Mouse (Mus musculus): ENCODE data around the gene Sit1.
"Not testable (repeated sequence)": the region's sequence is repeated elsewhere in the genome, so short reads cannot be mapped to it uniquely, and the experiment has no call there.

Gene Sit1

DNA sequence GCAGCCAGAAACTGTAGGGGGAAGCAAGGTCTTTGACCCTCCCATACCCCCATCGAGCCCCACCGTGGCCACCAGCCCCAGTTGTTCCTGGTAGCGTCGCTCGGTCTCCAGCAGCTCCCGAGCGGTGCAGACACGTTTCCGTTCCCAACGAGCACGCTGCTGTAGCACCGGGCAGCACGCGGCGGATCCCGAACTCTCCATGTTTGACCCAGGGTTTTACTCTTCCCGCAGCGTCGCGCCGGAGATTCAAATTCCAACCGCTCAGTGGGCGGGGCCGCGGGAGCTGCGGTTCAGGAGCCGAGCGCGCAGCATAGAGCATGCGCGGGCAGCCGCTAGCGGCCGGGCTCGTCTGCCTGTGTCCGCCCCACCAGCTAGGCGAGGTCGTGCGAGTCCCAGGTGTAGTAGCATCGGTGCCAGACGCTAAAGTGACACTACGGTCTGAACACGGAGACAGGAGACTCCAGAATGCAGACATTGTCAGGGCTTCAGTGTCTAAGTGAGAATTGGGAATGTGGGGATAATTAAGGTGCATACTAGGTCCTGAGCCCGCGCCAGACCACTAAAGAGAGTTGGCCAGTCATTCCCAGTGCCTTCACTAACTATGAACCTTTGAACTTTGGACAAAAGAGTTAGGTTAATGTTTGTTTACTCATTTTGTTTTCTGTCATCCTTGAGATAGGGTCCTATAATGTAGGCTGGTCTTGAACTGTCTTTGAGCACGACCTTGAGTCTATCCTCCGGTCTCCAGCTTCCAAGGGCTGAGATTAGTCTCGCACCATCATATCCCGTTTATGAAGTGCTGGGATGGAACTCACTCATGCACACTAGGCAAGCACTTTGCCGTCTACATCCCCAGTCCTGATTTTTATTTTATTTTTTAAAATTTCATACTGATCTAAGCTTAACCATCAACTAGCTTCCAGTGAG is 16.1 kb upstream of the Sit1 start, which contains the start of gene Arhgef39:
Arhgef39 (minus strand) TSS at position 289 of the 927 bp plus-strand sequence.
- DNase-seq (ENCODE audit: low spot score): peak; percentile 72

DNA sequence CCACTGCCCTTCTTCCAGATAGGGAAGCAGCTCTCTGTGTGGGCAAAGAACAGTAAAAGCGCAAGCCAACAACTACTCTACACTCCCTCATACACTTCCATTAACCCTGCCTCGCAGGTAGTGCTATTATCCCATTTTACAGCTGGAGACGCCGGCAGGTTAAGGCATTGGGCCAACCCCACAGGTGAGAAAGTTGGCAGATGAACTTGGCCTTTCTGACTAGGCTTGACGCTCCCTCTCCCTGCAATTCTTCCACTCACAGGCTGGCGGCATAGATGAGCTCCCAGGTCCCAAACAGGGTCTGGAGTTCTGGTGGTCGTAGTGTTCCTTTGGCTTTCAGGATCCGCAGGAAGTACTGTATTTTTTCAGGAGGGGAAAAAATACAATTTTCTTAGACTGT is 15.4 kb upstream of the Sit1 start:
- no peak for DNase-seq (ENCODE audit: low spot score)

DNA sequence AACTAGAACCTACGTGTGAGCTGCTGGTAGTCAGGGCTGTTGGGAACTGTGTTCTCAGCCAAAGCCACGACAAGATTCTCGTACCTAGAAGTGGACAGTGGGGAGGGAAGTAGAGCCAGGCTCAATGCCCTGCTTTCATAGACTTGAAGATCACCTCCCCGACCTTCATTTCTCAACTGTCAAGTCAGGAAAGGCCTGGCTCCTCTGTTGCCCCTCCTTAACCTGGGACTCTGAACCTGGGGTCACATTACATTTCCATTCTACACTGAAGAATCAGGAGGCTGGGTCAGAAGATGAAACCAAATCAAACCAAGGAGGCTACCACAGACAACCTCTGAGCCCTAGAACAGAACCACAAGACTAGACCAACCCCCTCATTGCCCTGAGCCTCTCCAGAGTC is 14.4 kb upstream of the Sit1 start:
- DNase-seq (ENCODE audit: low spot score): no peak

DNA sequence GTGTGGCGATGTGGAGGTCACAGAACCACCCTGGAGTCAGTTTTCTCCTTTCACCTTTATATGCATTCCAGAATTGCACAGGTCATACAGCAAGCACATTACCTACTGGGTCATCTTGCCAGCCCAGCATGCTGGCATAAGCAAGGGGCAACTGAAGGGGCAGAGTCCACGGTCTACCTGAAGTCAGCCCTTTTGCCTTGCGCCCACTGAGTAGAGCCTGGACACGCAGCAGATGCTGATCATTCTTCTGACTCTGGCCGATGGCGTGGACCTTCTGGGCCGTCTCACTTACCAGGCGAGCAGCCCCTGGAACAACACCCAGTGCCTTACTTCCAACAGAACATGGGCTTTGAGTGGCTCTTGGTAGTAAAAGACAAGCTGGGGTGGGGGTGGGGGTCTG is 13.9 kb upstream of the Sit1 start:
- DNase-seq (ENCODE audit: low spot score): no peak

DNA sequence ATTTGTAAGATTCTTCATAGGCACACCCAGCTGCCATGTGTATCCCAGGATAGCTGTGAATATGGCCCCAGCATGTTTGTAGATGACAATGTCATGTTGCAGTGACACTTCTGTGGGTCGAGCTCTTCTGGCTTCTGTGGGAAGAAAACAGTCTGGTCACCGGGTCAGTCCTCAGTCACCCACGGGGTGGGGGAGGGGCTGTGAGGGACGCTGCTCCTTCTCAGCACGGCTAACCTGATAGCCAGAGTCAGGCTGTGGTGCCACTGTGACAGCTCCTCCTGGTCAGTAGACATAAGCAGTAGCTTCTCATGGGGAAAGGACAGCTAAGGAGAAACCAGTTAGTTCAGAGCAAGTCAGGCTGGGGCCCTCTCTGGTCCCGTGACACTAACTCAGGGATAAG is 13.1 kb upstream of the Sit1 start:
- DNase-seq (ENCODE audit: low spot score): no peak

DNA sequence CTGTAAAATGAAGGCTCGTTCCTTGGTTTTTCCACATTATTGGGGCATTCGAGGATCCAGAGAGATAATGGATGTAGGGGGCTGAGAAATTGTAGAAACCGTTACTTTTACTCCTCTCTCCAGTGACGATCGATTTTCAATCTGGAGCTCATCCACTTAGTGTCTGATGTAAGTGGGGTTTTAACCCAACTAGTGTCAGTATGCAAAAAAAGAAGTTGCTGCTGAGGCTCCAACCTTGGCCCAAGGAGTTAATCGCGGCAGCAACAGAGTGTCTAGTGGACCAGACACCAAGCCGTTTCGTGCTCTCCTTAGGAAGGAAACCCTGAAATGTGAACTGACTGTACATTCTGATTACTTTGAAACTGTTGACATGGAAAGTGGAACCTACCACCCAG is 10.3 kb upstream of the Sit1 start:
- no peak for DNase-seq (ENCODE audit: low spot score)

DNA sequence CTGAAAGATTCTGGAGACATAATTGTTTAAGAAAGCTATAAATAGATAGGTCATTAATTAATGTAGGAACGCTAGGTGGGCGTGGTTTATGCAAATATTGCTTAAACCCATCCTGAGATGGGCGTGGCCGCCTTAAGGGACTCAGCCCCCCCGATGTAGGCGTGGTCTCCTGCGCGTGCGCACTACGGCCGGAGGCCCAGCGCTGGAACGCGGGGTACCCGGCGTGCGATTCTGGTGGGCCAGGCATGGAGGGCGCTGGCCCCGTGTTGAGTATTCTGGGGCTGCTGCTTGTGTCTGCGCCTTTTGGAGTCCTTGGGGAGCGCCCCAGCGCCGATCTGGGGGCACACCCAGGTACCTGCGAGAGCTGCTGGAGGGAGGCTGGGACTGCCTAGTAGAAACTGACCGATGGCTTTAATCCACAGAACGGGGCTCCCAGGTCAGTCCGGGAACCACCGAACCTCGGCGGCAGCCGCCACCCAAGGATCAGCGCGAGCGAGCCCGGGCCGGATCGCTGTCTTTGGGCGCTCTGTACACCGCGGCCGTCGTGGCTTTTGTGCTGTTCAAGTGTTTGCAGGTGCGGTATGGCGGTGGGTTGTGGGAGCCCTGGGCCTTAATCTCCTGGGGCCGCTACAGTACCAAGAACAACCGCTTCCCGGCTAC is 9.8 kb upstream of the Sit1 start:
- DNase-seq (ENCODE audit: low spot score): peak; percentile 90

DNA sequence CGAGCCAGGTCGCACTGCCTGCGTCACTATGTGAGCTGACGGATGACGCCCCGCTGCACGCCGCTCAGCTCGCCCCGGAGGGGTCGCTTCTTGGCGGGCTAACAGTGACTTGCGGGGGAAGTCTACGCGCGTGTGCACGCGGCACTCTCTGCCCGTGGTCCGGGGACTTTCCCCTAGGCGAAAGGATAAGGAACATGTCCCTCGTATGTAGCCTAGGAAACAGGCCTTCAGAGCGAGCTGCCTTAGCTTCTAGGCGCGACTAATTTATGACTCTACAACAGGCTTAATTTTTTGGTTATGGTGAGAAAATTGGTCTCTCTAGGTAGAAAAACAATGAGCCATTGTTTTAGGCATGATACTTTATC is 9.3 kb upstream of the Sit1 start, which contains the start of gene Ccdc107:
Ccdc107 (plus strand) TSS at position 80 of the 365 bp plus-strand sequence.
- DNase-seq (ENCODE audit: low spot score): peak; percentile 95

DNA sequence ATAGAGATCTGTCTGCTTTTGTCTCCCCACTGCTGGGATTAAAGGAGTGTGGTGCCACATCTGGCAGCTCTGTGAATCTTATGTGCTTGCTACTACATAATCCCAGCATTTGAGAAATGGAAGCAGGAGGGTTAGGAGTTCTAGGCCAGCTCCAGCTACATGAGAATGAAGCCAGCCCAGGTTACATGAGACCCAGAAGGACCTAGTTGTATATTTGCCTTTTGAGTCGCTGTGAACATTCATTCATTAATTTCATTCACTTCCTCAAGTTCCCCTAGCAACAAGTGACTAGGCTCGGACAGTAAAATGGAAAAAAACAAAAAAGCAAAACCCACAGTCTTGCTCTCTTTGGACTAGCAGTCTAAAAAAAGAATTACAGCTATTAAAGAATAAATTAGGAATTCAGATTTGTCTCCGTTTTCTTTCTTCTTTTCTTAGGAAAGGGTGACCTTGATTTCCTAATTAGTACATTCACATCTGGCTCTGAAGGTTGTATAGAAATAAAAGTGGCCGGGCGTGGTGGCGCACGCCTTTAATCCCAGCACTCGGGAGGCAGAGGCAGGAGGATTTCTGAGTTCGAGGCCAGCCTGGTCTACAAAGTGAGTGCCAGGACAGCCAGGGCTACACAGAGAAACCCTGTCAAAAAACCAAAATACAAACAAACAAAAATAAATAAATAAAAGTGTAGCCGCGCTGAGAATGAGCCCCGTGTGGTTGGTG is 8.7 kb upstream of the Sit1 start:
- no peak for DNase-seq (ENCODE audit: low spot score)

DNA sequence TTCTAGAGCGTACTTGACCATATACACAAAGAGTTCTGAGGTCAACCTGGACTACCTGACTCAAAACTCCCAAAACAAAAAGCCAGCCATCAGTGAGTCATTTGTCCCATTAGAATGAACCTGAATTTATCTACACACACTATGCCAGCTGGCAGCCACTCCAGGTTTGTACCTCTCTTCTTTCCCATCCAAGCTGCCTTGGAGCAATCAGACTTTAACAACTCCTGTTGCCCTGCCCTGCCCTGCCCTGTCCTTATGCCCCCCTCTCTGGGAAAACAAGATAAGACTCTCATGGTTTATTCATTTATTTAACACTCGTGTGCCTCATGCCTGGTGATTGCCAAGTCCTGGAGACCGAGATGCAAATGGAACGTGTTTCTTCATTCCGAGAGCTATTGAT is 7.3 kb upstream of the Sit1 start:
- no peak for DNase-seq (ENCODE audit: low spot score)

DNA sequence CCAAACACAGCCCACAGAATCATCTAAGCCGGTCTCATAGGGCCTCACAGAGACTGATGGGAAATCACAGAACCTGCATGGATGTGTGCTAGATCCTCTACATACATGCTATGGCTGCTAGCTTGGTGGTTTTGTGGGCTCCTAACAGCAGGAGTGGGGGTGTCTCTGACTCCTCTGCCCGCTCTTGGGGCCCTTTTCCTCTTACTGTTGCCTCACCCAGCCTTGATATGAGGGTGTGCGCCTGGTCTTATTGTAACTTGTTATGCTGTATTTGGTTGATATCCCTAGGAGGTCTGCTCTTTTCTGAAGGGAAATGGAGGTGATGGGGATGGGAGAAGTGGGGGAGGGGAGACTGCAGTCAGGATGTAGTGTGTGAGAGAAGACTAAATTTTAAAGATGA is 6.1 kb upstream of the Sit1 start:
- DNase-seq (ENCODE audit: low spot score): no peak

DNA sequence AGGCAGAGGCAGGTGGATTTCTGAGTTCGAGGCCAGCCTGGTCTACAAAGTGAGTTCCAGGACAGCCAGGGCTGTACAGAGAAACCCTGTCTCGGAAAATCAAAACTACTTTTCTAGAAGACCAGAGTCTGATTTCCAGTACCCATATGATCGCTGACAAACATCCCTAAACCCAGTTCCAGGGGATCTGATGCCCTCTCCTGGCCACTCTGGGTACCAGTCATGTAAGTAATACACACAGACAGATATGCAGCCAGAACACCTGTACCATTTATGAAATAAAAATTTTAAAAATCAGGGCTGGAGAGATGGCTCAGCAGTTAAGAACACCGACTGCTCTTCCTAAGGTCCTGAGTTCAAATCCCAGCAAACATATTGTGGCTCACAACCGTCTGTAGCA is 2.1 kb upstream of the Sit1 start:
- not testable (repeated sequence) for DNase-seq (ENCODE audit: low spot score)

DNA sequence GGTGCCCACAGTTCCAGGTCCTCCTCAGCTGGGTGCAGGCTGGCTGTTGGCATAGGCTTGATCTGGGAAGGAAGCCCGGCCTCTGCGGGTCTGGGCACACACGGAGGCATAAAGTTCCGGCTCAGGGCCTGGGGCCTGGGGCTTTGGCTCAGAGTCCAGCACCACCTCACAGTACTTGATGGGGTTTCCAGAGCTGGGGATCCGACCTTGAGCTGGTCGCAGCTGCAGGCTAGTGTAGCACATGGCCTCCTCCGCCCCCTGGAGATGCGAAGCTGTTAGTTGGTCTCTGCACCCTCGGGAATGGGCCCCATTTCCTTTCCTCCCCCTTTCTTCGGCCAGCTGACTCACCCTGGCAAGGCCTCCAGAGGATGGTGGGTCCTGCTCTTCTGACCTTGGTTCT is 943 bp downstream of the Sit1 start:
- peak; percentile 25 for DNase-seq (ENCODE audit: low spot score)

DNA sequence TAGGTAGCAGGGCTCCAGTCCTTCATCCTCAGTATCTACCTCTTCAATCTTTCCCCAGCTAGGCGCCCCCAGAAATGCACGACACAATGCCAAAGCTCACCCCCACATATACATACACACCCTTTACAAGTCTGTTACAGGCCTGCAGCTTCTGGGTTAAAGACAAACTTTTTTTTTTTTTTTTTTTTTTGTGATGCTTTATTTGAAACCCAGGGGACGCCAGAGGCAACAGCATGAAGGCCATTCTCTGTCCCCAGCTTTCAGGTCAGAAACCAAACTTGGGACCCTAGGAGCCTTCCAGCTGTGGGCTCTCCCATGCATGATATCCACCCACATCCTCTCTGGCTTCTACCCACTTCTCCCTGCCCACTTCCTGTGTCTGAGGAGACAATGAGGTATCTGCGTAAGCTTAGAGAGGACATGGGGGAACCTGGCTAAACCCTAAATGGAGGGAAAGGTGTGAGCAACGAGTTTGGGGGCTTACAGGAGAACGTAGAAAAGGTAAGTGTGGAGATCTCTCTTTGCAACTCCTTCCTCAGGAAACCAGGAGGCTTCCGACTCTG is 1.6 kb downstream of the Sit1 start:
- DNase-seq (ENCODE audit: low spot score): no peak

DNA sequence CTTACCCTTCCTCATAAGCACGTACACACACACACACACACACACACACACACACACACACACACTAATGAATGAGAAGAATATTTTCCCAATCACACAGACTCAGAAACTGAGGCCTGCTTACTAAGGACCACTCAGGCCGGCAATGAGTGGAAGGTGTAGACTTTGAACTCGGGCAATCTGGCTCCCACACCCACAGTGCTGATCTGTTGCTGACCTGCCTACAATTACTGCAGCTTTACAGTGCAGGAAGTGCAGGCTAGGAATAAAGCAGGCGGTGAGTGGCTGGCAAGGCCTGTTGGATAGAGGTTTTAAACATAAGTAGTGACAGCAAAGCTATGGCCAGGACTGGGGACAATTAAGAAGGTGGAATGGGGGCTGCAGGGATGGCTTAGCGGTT is 2.5 kb downstream of the Sit1 start:
- no peak for DNase-seq (ENCODE audit: low spot score)

DNA sequence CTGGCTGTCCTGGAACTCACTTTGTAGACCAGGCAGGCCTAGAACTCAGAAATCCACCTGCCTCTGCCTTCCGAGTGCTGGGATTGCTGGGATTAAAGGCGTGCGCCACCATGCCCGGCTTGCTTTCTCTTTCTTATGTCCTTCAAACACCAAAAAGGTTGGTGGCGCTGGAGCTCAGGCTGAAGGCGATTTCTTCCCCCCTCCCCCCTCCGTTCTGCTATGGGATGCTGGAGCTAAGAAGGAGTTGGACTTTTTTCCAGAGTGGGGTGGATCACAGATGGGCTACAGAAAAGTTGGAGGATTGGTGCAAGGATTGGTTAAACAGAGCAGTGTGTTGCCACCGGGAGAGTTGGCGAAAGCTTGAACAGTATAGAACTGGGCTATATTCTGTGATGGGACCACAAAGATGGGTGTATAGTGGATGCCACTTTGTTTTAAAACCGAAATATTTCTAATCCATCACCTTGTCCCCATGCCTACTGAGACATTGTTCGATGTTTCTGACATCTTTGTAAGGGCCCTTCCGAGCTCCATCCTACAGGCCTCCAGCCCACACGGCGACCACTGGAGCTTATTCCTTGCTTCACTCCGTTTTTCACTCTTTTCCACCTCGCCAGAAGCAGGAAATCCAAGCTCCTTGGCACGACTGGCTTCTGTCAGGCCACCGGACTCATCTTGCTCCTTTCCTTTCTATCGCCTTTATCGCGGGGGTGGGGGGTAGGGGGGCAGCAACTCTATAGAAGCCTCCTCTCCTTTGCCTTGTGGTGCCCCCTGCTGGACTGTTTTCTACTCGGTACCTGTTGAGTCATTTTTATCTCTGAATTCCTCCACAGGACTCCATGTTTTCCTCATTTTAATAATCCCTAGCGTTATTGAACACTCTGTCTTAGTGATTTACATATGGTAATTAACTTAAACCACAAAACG is 4.4 kb downstream of the Sit1 start:
- DNase-seq (ENCODE audit: low spot score): no peak

DNA sequence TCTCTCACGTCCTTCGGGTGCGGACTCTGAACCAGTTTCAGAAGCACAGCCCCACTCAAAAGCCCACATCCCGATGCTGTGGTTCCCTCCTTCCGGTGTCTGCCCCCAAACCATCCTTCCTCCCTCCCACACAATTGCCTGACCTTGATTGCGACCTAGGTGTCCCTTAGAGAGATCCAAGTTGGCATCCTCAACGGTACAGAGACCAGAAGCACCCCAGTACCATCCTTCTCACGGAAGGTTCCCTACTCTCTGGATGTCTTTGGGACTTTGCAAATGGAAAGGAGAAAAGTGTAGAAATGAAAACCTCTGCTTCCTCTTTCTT is 5.0 kb downstream of the Sit1 start:
- DNase-seq (ENCODE audit: low spot score): no peak

DNA sequence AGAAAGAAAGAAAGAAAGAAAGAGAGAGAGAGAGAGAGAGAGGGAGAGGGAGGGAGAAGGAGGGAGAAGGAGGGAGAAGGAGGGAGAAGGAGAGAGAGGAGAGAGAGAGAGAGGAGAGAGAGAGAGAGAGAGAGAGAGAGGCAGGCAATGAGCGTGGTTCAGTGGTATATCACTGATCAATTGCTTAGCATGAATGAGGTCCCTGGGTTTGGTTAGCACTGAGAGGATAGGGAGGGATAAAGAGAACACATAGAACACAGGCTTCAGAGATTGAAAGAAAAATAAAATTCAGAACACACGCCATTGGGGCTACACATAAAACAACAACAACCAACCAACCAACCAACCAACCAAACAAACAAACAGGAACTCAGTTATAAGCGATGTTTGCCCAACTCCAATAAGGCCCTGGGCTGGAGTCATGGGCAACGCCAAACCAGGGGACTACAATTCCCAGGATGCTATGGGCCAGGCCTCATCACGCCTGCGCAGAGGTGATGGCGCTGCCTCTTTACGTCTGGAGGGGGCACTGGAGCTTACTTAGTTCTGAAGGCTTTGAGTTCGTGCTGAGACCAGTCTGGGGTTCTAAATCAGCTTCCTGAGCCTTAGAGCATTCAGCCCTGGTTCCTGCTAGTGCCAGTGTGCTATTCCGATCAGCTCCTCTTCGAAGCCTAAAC is 5.5 kb downstream of the Sit1 start:
- peak; percentile 82 for DNase-seq (ENCODE audit: low spot score)

DNA sequence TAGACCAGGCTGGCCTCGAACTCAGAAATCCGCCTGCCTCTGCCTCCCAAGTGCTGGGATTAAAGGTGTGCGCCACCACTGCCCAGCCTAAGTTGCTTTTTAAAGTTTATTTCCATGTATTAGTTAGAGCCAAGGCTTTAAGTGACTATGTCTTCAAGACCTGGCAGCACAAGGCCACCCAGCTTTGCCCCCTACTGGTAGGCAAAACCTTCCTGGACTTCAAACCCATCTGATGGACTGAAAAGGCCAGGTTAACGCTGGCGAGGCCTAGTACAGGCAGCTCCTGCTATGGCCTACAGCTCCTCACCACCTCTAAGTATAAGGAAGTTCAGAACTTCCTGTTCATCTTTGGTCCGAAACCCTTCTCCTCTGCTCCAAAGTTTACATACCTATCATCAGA is 6.9 kb downstream of the Sit1 start:
- DNase-seq (ENCODE audit: low spot score): no peak

DNA sequence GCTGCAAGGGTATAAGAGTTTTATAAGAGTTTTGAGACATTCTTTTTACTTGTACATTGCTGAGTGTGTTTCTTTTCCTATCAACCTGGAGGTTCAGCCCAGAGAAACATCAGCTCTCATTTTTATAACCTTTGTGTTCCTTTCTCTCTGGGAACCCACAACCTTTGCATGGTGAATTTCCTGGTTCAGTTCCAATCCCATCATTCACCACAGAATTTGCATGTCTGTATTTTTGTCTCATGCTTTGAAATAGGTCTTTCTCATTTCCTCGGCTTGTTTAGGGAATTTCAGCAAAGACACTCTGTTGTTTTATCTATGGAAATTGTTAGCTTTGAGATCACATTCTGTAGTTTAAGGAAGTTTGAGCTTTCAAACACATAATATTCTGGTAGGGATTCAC is 9.9 kb downstream of the Sit1 start:
- DNase-seq (ENCODE audit: low spot score): no peak

DNA sequence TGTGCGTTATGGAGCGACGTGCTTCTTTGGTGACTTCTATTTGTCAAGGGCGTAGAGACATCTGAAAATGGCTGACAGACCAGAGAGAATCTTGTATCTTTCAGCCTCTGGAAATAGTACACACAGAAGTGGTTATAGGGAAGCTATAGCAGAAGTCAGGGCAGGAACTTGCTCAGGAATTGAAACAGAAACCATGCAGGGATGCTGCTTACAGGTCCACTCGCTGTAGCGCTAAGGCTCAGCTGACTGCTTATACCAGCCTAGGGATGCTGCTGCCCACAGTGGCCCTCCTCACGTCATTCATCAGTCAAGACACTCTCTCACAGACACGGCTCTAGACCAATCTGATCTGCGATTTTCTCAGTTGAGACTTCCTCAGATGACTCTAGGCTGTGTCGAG is 13.2 kb downstream of the Sit1 start:
- DNase-seq (ENCODE audit: low spot score): no peak

All from ovary, adult 18-20 months (tissue).